Mouse (Mus musculus) midbrain, embryonic 11.5 days (tissue): Measurements from ENCODE around the gene Rybp. TPM values are rescaled to one million over a fixed set of nuclear protein-coding genes. Genes with fewer than 3 reads are reported as not detected.

Source experiments
- ATAC-seq: fragments of 200-750 bp; cut with Nextera tagmentation; 2 replicates; pipeline ENCODE4 v1.8.0; 2017; ENCODE audit warnings: moderate TSS enrichment, moderate library complexity; ENCODE audit not compliant: low FRiP score
- DNase-seq: peaks from one replicate; pipeline ENCODE4 v3.0.0; 2015; ENCODE audit warnings: low spot score; ENCODE audit errors: missing footprints
- H3K27ac ChIP-seq: fragments of 300-500 bp; sonication (generic); 2 replicates; pipeline ENCODE4 v1.5.1; 2014; ENCODE audit warnings: low read depth, low read length
- H3K27me3 ChIP-seq: fragments of 300-500 bp; sonication (generic); 2 replicates; pipeline ENCODE4 v1.6.1; 2014; ENCODE audit warnings: mild to moderate bottlenecking, low read length, moderate library complexity, mixed read lengths; ENCODE audit not compliant: control insufficient read depth, insufficient read depth
- H3K36me3 ChIP-seq: fragments of 300-500 bp; sonication (generic); 2 replicates; pipeline ENCODE4 v1.6.1; 2014; ENCODE audit warnings: mild to moderate bottlenecking, low read length, moderate library complexity, mixed read lengths; ENCODE audit not compliant: control insufficient read depth, insufficient read depth
- H3K4me1 ChIP-seq: fragments of 300-500 bp; sonication (generic); 2 replicates; pipeline ENCODE4 v1.6.1; 2014; ENCODE audit warnings: low read length; ENCODE audit not compliant: control insufficient read depth, insufficient read depth
- H3K4me2 ChIP-seq: fragments of 300-500 bp; sonication (generic); 2 replicates; pipeline ENCODE4 v1.6.1; 2014; ENCODE audit warnings: mild to moderate bottlenecking, moderate library complexity
- H3K4me3 ChIP-seq: fragments of 300-500 bp; sonication (generic); 2 replicates; pipeline ENCODE4 v1.5.1; 2014; ENCODE audit warnings: low read depth, low read length
- H3K9ac ChIP-seq: fragments of 300-500 bp; sonication (generic); 2 replicates; pipeline ENCODE4 v1.6.1; 2014; ENCODE audit warnings: low read length
- H3K9me3 ChIP-seq: fragments of 300-500 bp; sonication (generic); 2 replicates; pipeline ENCODE4 v1.6.1; 2016; ENCODE audit warnings: low read length; ENCODE audit not compliant: control insufficient read depth
- WGBS: fragments of 180-500 bp; shearing (Covaris S2); extraction: QIAGEN DNeasy Blood & Tissue Kit; methylation state at CpG from one replicate; pipeline ENCODE4 v1.1.7; 2014; 5-methylcytosine and 5-hydroxymethylcytosine counted together
- polyA plus RNA-seq: library from polyadenylated mRNA; unstranded; fragments of >200 nt; fragmentation: Nextera tagmentation; extraction: Ambion mirVana; gene quantifications from 2 replicates; pipeline ENCODE4 v1.2.1, GENCODE M21; 2014

Gene Rybp
- polyA plus RNA-seq, 1 experiment from 2014 or later = 10.0 TPM

GRCm38 (mm10) chr6:100192691-100193229 lies 94.5 kb downstream of the Rybp start:
- no peak overlapping the region for H3K27ac ChIP-seq
- H3K27me3 ChIP-seq = 0 out of 2 replicates have a peak, but pooled peaks cover 2% of the 10 kb centered on the region
- no peak overlapping the region for H3K4me3 ChIP-seq
- WGBS = 57% methylated on average over 4 of the region's 4 CpGs
- DNase-seq (no peak), ATAC-seq (no peak)
- no peak overlapping the region for H3K9ac ChIP-seq
- no peaks in the 10 kb centered on the region for H3K9me3 ChIP-seq
- H3K4me2 ChIP-seq = no peak overlapping the region
- no peaks in the 10 kb centered on the region for H3K36me3 ChIP-seq
- H3K4me1 ChIP-seq = peaks cover 6% of the 10 kb centered on the region

GRCm38 (mm10) chr6:100190803-100191559 lies 96.3 kb downstream of the Rybp start:
- no peaks in the 10 kb centered on the region for H3K9me3 ChIP-seq
- no peaks in the 10 kb centered on the region for H3K36me3 ChIP-seq
- H3K27ac ChIP-seq = no peak overlapping the region
- no peak overlapping the region for H3K9ac ChIP-seq
- 0 out of 2 replicates have a peak, but pooled peaks cover 2% of the 10 kb centered on the region for H3K27me3 ChIP-seq
- no peak overlapping the region for H3K4me2 ChIP-seq
- no peak overlapping the region for H3K4me3 ChIP-seq
- peaks cover 5% of the 10 kb centered on the region for H3K4me1 ChIP-seq
- DNase-seq (no peak), ATAC-seq (no peak)
- 85% methylated on average over 15 of the region's 15 CpGs for WGBS

DNA sequence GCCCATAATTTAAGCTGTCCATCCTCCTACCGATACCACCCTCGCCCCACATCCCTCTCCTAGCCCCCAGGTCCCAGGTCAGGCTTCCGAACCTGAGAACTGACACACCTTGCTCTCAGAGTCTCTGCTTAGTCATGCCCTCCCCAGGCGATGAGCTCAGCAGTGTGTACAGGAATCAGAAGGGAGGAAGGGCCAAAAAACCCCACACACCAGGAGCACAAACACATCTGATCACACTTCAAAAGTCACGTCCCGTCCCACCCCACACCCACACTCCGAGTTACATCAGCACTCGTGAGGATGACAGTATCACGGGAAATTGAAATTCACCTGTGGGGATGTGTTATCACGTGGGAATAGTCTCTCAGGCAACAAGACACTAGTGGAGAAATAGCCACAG lies 97.0 kb downstream of the Rybp start:
- Histone ChIP-seq H3K9me3 (no peaks in the 10 kb centered on the region), H3K27me3 (0 out of 2 replicates have a peak, but pooled peaks cover 2% of the 10 kb centered on the region), H3K27ac (no peak overlapping the region), H3K4me2 (no peak overlapping the region), H3K36me3 (no peaks in the 10 kb centered on the region), H3K4me3 (no peak overlapping the region), H3K9ac (no peak overlapping the region), H3K4me1 (0 out of 2 replicates have a peak, but pooled peaks cover 3% of the 10 kb centered on the region)
- ATAC-seq = no peak
- no peak for DNase-seq
- WGBS = 89% methylated on average over 10 of the region's 10 CpGs

DNA sequence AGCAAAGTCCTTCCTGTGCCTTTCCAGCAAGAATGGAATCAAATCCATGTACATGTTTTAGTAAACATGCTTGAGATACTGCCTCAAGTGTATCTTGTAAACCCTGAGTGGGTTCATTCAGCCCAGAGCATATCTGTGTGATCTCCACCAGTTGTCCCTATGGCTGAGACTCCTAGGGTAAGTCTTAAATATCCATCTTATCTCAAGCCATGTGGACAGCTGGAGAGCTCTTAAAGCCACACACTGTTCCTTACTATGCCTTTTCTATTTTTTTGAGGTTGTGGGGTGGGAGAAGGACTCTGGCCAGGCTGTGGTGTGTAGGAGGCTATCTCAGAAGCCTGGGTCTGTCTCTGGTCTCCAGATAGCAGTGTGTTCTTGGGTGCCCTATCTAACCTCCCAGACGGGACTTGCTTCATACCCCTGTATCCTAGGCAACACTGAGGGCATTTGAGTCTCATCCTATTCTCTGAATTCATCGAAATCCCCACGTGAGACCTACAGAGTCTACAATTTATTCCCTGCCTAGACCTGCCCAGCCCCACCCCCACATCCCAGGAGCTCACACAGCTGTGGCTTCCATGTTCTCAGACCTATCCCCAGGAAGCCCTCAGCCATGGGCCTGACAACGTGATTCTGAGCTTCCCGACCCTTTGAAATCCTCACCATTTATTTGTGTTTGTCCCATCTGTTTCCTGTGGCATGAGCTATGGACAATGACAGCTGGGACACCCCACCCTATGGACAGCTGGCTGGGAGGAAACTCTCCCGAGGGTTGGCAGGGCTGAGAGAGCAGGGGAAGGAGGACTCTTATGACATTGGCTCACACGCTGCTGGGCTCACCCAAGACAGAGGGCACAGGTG lies 98.2 kb downstream of the Rybp start:
- 0 out of 2 replicates have a peak, but pooled peaks cover 4% of the 10 kb centered on the region for H3K4me1 ChIP-seq
- no peak overlapping the region for H3K27ac ChIP-seq
- H3K4me2 ChIP-seq = no peak overlapping the region
- H3K9ac ChIP-seq = no peak overlapping the region
- H3K9me3 ChIP-seq = no peaks in the 10 kb centered on the region
- no peak overlapping the region for H3K4me3 ChIP-seq
- no peaks in the 10 kb centered on the region for H3K36me3 ChIP-seq
- 43% methylated on average over 7 of the region's 7 CpGs for WGBS
- 0 out of 2 replicates have a peak, but pooled peaks cover 2% of the 10 kb centered on the region for H3K27me3 ChIP-seq
- ATAC-seq (peak; percentile 56; the same call in 1 of the 2 replicates), DNase-seq (no peak)

DNA sequence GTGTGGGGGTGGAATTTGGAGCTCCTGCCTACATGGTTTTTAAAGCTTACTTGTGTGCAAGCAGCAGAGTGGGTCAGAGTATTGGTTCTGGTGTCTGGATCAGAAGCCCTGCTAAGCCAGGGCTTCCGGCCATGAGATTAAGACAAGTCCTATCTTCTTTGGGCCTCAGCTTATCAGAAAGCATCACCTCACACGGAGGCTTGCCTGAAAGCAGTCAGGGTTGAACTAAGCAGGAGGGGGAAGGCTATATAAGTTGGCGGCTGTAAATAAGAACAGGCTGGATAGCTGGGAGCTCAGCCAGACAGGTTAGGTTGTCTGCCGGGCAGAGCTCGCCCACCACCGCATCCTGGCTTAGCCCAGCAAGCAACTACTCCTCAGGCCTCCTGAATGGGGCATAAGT lies 99.5 kb downstream of the Rybp start:
- Histone ChIP-seq H3K9me3 (no peaks in the 10 kb centered on the region), H3K4me2 (no peak overlapping the region), H3K27me3 (0 out of 2 replicates have a peak, but pooled peaks cover 2% of the 10 kb centered on the region), H3K9ac (no peak overlapping the region), H3K36me3 (no peaks in the 10 kb centered on the region), H3K4me3 (no peak overlapping the region), H3K27ac (no peak overlapping the region), H3K4me1 (0 out of 2 replicates have a peak, but pooled peaks cover 4% of the 10 kb centered on the region)
- 79% methylated on average over 6 of the region's 6 CpGs for WGBS
- ATAC-seq (no peak), DNase-seq (no peak)

- no peak for ATAC-seq
- H3K27me3 ChIP-seq = 0 out of 2 replicates have a peak, but pooled peaks cover 2% of the 10 kb centered on the region
Measured at GRCm38 (mm10) chr6:100186789-100187188, 100.5 kb downstream of the Rybp start.

DNA sequence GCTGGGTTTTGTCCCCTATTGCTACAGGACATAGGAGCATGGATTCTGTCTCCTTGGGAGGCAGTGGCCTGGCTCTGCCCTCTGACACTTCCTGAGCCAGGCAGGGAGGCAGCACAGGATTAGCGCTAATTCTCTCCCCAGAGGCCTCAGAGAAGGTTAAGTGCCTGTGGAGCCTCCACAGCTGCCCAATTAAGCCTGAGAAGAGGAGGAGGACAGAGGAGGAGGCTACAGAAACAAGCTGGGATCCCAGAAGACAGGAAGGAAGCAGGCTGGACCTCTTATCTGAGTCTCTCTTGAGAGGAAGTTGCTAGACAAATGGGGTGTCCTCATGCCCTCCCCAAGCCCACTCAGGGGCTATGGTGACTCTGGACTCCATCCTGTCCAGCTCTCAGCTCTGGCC lies 101.8 kb downstream of the Rybp start:
- Histone ChIP-seq H3K9me3 (no peaks in the 10 kb centered on the region), H3K9ac (no peak overlapping the region), H3K27me3 (0 out of 2 replicates have a peak, but pooled peaks cover 2% of the 10 kb centered on the region), H3K27ac (no peak overlapping the region), H3K4me1 (0 out of 2 replicates have a peak, but pooled peaks cover 4% of the 10 kb centered on the region), H3K4me3 (no peak overlapping the region), H3K36me3 (no peaks in the 10 kb centered on the region), H3K4me2 (no peak overlapping the region)
- no peak for DNase-seq
- 0% methylated on average over 1 of the region's 1 CpGs for WGBS
- peak; percentile 34; the same call in 1 of the 2 replicates for ATAC-seq

More at GRCm38 (mm10) chr6:100186789-100187188, 100.5 kb downstream of the Rybp start:
- Histone ChIP-seq H3K9me3 (no peaks in the 10 kb centered on the region), H3K4me3 (no peak overlapping the region), H3K9ac (no peak overlapping the region), H3K4me2 (no peak overlapping the region), H3K36me3 (no peaks in the 10 kb centered on the region), H3K27ac (no peak overlapping the region), H3K4me1 (0 out of 2 replicates have a peak, but pooled peaks cover 4% of the 10 kb centered on the region)
- WGBS = 86% methylated on average over 11 of the region's 11 CpGs
- DNase-seq = no peak

GRCm38 (mm10) chr6:100183344-100183743 lies 103.9 kb downstream of the Rybp start:
- H3K9ac ChIP-seq = no peak overlapping the region
- no peak overlapping the region for H3K4me3 ChIP-seq
- H3K27ac ChIP-seq = no peak overlapping the region
- 0 out of 2 replicates have a peak, but pooled peaks cover 4% of the 10 kb centered on the region for H3K4me1 ChIP-seq
- no peaks in the 10 kb centered on the region for H3K9me3 ChIP-seq
- H3K27me3 ChIP-seq = 0 out of 2 replicates have a peak, but pooled peaks cover 2% of the 10 kb centered on the region
- H3K36me3 ChIP-seq = no peaks in the 10 kb centered on the region
- DNase-seq = no peak
- H3K4me2 ChIP-seq = no peak overlapping the region
- ATAC-seq = no peak
- WGBS = 84% methylated on average over 3 of the region's 3 CpGs
